Mouse (Mus musculus): ENCODE results near the gene Xdh. TPM values are rescaled to one million over a fixed set of nuclear protein-coding genes. Genes with fewer than 3 reads are reported as not detected.

Gene Xdh
- 10 to 100 TPM; 27.8 to 48.7 TPM for polyA plus RNA-seq (2017; shearing (Covaris generic))

DNA sequence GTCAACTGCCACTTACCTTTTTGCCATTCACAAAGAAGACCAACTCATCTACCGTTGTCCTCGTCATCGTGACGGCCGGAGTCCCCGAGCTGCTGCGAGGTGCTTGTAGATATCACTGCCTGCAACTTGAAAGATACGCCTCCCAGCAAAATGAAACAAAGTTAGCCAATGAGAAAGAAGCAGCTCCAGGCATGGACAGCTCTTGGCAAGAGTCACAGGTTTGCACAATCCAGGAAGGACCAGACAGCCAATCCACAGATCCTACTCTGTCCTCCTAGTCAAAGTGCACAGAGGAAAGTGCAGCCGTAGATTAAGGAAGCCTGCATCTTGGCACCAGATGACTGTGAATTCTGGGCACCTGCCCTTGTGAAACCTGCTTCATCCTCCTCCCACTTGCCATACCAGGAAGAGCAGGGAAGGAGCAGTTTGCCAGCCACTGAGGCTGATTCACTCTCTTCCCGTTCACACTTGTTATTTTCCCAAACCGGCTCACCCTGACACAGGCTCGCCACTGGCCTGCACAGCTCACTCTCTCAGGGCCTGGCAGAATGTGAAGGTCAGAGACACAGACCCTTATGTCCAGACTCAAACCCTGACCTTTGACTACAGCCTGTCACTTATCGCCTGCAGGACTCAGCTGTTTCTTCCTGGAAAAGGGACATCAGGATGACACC, at the start of gene Xdh:
Xdh (minus strand) TSS at position 135 of the 674 bp plus-strand sequence.
- peak; percentile 53 for ATAC-seq

- no peak for ATAC-seq
These were observed 46.1 kb upstream of the Xdh start for GRCm38 (mm10) chr17:73995907-73996645.

- ATAC-seq = no peak
These were observed 41.3 kb upstream of the Xdh start for GRCm38 (mm10) chr17:73991264-73991663.

DNA sequence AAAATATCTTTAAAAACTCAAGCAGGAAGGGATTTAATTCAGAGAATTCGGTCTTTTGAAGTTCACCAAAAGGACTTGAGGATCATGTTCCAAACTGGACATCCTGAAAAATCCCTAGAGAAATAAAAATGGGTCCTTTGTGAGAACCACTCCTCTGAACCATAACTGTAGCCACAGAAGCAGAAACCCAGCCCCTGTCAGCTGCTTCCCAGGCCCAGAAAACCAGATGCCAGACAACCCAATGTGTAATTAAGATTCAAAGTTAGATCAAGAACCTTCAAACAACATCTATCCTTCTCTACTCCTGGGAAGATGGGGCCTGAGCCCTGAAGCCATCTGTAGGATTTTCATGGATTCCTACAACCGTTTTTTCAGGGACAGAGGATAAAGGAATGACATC, 36.6 kb upstream of the Xdh start:
- ATAC-seq = no peak

DNA sequence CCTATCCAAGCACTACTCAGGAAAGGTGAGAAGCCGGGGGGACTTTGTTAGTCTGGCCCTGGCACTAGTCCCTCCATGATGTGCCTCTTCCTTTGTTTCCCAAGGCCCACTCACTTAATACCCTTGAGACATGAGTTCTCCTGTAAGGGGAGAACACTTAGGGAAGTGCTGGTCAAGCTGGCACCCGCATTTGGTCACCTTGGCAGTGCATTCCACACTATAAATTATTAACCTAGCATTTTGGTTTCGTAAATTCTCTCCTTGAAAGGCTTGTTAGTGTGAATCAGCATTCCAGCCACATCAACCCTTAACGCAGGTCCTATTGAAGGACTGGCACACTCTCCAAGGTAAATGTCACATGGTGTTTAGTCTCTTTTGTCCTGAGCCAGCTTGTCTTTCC, 35.9 kb upstream of the Xdh start:
- no peak for ATAC-seq

DNA sequence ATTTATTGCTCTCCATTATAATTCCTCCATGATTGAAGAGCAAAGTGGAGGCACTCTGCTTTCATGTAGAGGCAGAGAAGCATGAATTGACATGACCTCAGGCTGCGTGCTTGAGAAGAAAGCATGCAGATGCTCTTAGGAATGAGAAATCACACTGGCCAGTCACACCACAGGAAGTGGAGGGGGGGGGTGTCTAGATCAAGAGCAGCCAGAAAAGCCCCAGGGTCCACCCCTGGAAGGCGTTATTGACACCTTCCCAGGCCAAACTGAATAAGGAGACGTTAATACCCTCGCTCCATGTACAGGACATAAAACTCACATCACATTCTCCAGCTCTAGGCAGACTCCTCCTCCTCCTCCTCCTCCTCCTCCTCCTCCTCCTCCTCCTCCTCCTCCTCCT, 34.5 kb upstream of the Xdh start:
- no peak for ATAC-seq

DNA sequence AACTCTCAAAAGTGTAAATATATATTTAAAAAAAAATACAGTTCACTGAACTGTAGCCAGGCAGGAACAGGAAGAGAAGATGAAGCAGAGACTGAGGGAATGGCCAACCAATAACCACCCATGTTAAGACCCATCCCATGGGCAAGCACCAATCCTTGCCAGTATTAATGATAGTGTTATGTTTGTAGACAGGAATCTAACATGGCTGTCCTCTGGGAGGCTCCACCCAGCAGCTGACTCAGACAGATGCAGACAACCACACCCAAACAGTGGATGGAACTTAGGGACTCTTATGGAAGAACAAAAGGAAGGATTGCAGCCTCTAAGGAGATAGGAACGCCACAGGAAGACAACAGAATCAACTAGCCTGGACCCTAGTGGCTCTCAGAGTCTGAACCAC, 32.9 kb upstream of the Xdh start:
- no peak for ATAC-seq

DNA sequence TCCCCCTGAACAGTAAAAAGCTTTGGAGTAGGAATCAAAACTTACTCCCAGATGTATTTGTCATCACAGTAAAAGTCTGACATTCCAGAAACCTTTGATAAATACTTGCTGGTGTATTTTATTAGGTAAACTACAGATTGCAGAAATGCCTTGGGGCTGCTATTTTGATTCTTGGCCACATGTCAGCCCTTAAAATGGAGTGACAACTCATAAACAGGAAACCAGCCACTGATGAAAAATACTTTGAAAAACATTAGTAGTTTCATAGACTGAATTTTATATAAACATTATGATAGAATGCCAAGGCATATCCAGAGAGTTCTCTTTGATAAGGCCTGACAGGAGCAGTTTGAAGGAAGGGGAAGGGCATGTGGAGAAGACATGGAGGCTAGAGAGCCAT, 26.1 kb upstream of the Xdh start:
- no peak for ATAC-seq

- no peak for ATAC-seq
These were observed 22.7 kb upstream of the Xdh start for GRCm38 (mm10) chr17:73972648-73973047.

DNA sequence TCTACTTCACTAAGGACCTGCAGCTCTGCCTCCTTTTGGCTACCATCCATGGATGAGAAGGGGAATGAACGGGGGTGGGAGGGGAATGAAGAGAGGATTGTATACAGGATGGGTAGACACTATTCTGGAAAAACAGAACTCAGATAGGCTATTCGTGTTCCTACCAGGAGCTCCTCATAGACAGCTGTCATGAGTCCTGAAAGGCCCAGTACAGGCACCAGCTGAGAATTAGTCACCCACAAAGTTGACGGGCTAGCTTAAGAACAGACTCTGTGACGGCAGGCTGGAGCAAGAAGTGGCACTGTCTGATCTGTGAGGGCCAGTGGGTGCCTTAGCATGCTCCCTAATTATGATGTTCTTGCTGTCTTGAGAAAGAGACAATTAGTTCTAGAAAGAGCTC, 21.3 kb upstream of the Xdh start:
- ATAC-seq = no peak

- no peak for ATAC-seq
These were observed 20.5 kb upstream of the Xdh start for GRCm38 (mm10) chr17:73970361-73971027.

GRCm38 (mm10) chr17:73964856-73965255, 14.9 kb upstream of the Xdh start:
- ATAC-seq = no peak

- ATAC-seq = no peak
These were observed 12.6 kb upstream of the Xdh start for GRCm38 (mm10) chr17:73962628-73963043.

GRCm38 (mm10) chr17:73961801-73962403, 11.9 kb upstream of the Xdh start:
- ATAC-seq = no peak

- no peak for ATAC-seq
These were observed 10.7 kb upstream of the Xdh start for GRCm38 (mm10) chr17:73960745-73961144.

DNA sequence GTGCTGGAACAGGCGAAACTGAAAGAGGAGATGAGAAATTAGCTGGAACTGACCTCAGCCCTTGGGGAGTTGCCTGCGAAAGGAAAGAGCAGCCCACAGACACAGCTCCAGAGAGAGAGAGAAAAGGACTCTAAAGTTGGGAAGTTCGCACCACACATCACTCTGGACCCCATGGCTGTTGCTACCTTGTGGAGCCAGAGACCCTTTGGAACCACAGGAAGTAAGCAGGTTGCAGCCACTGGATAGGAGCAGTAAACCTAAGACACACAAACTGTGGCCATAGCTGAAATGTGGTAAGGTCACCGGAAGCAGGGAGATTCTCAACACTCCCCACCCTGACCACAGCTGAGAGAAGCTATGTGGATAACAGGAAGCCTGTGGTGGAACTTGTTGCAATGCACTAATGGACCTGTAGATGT, 2.1 kb upstream of the Xdh start:
- peak; percentile 81 for ATAC-seq

- ATAC-seq = no peak
These were observed 974 bp upstream of the Xdh start for GRCm38 (mm10) chr17:73950970-73951369.

DNA sequence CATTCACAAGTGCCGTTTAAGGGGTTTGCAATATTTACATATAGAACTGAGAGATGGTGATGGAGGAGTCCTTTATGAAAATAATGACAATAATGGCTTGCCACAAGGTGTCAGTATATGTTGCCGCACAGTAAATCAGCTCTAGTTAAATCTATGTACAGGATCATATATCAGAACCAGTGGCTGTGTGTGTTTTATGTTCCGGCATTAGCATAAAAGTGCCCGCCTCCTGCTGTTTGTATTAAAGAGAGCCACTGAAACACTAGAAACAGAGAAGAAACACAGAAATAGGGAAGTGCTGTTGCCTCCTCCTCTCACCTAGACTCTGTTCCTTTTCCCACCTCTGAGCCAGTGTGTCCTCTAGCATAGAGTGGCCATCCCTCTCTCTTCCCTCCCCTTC, 498 bp downstream of the Xdh start:
- ATAC-seq = peak; percentile 64

DNA sequence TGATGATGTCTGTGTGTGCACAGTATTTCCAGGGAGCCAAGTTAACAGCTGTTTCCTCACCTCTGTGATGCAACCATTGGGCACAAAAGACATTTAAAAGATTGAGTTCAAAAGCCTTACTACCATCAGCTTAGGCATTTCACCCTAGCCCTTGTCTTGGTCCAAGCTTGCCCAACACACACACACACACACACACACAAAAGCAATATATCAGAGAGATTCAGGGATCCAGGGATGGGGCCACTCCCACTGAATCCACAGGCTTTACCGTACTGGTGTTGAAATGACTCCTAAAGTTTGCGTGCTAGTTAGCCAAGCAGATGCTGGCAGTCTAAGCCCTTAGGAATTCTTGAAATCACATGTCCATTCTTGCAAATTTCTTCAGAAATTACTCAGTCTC, 1.2 kb downstream of the Xdh start:
- ATAC-seq = no peak

- no peak for ATAC-seq
These were observed 2.0 kb downstream of the Xdh start for GRCm38 (mm10) chr17:73948039-73948438.

GRCm38 (mm10) chr17:73946856-73947255, 3.1 kb downstream of the Xdh start:
- ATAC-seq = no peak

GRCm38 (mm10) chr17:73944661-73945060, 5.3 kb downstream of the Xdh start:
- ATAC-seq = no peak

- ATAC-seq = peak; percentile 84
These were observed 7.6 kb downstream of the Xdh start for GRCm38 (mm10) chr17:73942268-73942962.
